Mouse (Mus musculus): ENCODE data around the gene Dennd1a.

DNA sequence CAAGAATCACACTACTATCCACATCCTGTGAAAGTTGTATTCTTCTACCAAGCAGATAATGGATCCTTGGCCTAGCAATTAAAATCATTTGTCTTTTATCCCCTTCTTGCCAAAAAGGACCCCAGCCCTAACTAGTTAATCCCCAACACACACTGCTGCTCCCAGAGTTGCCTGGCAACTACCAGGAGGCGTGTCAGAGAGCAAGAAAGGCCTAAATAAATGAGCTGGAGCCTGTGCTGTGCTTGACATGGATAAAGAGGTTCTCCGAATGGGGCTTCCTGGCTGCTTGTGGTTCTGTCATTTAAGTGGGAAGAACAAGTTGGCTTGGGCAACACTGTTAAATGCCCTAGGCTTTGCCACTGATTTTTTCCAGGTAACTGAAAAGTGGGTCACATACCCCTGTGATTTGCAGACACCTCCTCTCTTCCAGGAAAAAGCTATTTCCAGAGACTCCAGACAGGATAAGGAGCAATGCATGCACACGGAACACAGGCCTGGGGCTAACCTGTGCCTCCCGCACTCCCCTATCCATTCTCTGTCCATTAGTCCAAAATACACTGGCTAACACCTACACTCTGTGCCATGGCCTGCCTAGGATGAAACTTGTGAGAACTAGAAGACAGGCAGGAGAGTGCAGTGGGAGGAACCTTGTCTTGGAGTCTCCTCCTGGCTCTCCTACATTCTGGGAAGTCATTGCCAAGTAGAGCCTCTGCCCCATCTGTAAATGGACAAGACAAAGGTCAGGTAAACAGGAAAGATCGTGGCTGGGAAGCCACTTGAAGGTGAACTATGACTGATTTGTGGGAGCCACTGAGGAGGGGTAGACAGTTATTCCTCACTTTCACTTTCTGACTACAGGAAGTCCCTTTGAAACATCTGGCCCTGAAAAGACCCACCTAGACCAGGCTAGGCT, 355.9 kb downstream of the Dennd1a start:
- TF ChIP-seq POLR2A (IDR thresholded peaks at IDR 0.05; ENCODE audit: borderline replicate concordance, extremely low read depth, low read depth, low read length) (no peak), CTCF (IDR thresholded peaks at IDR 0.05; ENCODE audit: insufficient read depth, low read length) (no peak)
